Mouse (Mus musculus) embryonic facial prominence, embryonic 13.5 days (tissue): Measurements from ENCODE around the gene Aldh18a1. TPM values are rescaled to one million over a fixed set of nuclear protein-coding genes. Genes with fewer than 3 reads are reported as not detected.
"Not testable (repeated sequence)": the region's sequence is repeated elsewhere in the genome, so short reads cannot be mapped to it uniquely, and the experiment has no call there.

Experiments
- ATAC-seq: fragments of 200-750 bp; cut with Nextera tagmentation; 2 replicates; pipeline ENCODE4 v1.8.0; 2017; ENCODE audit warnings: low read depth; ENCODE audit not compliant: insufficient number of reproducible peaks, insufficient read depth, low FRiP score, low TSS enrichment
- H3K27ac ChIP-seq: fragments of 300-500 bp; sonication (generic); 2 replicates; pipeline ENCODE4 v1.5.1; 2015; ENCODE audit warnings: moderate library complexity, mild to moderate bottlenecking, inconsistent platforms
- H3K27me3 ChIP-seq: fragments of 300-500 bp; sonication (generic); 2 replicates; pipeline ENCODE4 v1.6.1; 2015; ENCODE audit warnings: mild to moderate bottlenecking, inconsistent platforms
- H3K36me3 ChIP-seq: fragments of 300-500 bp; sonication (generic); 2 replicates; pipeline ENCODE4 v1.6.1; 2015; ENCODE audit warnings: mild to moderate bottlenecking, inconsistent platforms
- H3K4me1 ChIP-seq: fragments of 300-500 bp; sonication (generic); 2 replicates; pipeline ENCODE4 v1.6.1; 2015; ENCODE audit warnings: inconsistent platforms
- H3K4me2 ChIP-seq: fragments of 300-500 bp; sonication (generic); 2 replicates; pipeline ENCODE4 v1.6.1; 2015; ENCODE audit warnings: moderate library complexity, mild to moderate bottlenecking, inconsistent platforms
- H3K4me3 ChIP-seq: fragments of 300-500 bp; sonication (generic); 2 replicates; pipeline ENCODE4 v1.5.1; 2015; ENCODE audit warnings: mild to moderate bottlenecking, inconsistent platforms
- H3K9ac ChIP-seq: fragments of 300-500 bp; sonication (generic); 2 replicates; pipeline ENCODE4 v1.6.1; 2015; ENCODE audit warnings: mild to moderate bottlenecking, inconsistent platforms
- H3K9me3 ChIP-seq: fragments of 300-500 bp; sonication (generic); 2 replicates; pipeline ENCODE4 v1.6.1; 2016; ENCODE audit warnings: inconsistent platforms
- WGBS: fragments of 180-500 bp; shearing (Covaris S2); methylation state at CpG from one replicate; pipeline ENCODE4 v1.1.7; 2015; ENCODE audit warnings: mixed read lengths; 5-methylcytosine and 5-hydroxymethylcytosine counted together
- polyA plus RNA-seq: library from polyadenylated mRNA; unstranded; fragments of >200 nt; fragmentation: Nextera tagmentation; extraction: Ambion mirVana; gene quantifications from 2 replicates; pipeline ENCODE4 v1.2.1, GENCODE M21; 2015

Aldh18a1 gene
- polyA plus RNA-seq, 1 experiment from 2014 or later = 73.4 TPM

DNA sequence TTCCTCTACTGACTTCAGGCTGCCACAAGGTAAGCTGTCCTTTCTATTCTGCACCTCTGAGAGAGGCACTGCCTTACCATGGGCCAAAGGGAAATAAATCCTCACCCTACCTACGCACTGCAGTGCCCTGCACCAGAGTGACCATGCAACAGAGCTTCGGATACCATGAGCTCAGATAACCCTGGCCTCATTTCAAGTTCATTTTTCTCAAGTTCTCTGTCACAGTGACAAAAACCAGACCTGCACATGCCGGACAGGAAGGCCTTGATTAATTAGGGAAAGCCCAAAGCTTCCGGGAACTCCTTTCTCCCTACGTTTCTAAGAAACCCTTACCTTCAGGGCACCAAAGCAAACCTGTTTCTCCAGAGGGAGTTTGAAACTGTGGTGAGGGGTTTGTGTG lies 6.6 kb downstream of the Aldh18a1 start:
- 83% methylated on average over 5 of the region's 5 CpGs for WGBS
- H3K9ac ChIP-seq = no peak overlapping the region
- no peaks in the 10 kb centered on the region for H3K9me3 ChIP-seq
- H3K4me2 ChIP-seq = no peak overlapping the region
- H3K27ac ChIP-seq = no peak overlapping the region
- peaks cover 6% of the 10 kb centered on the region for H3K4me1 ChIP-seq
- no peak for ATAC-seq
- H3K36me3 ChIP-seq = peaks cover 73% of the 10 kb centered on the region
- H3K27me3 ChIP-seq = no peaks in the 10 kb centered on the region
- no peak overlapping the region for H3K4me3 ChIP-seq

DNA sequence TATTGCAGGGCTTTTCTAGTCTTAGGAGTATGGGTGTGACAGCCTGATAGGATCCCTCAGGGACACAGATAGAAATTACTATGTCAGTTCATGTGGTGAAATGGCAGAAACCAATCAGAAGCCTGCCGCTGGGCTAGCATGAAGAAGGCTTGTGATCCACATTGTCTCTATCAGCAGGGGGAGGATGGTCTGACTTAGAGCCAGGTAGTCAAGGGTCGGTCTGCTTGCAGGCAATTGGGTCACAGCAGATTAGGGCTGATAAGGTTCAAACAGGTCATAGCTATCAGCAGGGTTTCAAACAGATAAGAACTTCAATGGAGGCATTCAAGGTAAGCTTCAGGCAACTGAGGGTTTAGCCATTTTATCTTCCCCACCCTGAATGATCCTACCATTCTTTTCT lies 7.4 kb downstream of the Aldh18a1 start:
- H3K27me3 ChIP-seq = no peaks in the 10 kb centered on the region
- no peak overlapping the region for H3K9ac ChIP-seq
- H3K27ac ChIP-seq = no peak overlapping the region
- H3K4me2 ChIP-seq = no peak overlapping the region
- no peak overlapping the region for H3K4me3 ChIP-seq
- no peaks in the 10 kb centered on the region for H3K4me1 ChIP-seq
- H3K9me3 ChIP-seq = no peaks in the 10 kb centered on the region
- WGBS = 90% methylated on average over 2 of the region's 2 CpGs
- peaks cover 80% of the 10 kb centered on the region for H3K36me3 ChIP-seq
- ATAC-seq = no peak

DNA sequence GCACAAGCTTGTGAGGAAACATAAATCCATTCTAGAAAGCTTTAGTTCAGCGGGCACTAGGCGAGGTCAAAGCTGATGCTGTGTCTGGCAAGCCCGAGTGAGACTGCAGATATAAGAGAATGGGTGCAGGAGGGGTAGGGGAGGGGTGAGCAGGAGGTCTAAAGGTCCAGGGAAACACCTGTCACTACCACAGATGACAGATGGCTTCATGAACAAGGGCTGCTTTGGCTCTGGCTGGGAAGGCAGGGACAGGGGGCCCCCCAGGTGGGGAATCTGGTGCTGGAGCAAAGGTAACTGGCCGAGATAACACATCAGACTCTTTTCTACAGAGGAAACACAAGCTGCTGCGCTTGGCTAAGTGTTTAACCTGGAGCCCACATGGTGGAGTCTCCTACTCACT lies 12.8 kb downstream of the Aldh18a1 start:
- Histone ChIP-seq H3K36me3 (peaks cover 98% of the 10 kb centered on the region), H3K4me2 (no peak overlapping the region), H3K9me3 (peaks cover 6% of the 10 kb centered on the region), H3K27me3 (no peaks in the 10 kb centered on the region), H3K27ac (no peak overlapping the region), H3K4me3 (no peak overlapping the region), H3K9ac (no peak overlapping the region), H3K4me1 (no peaks in the 10 kb centered on the region)
- ATAC-seq = no peak
- 86% methylated on average over 5 of the region's 5 CpGs for WGBS

DNA sequence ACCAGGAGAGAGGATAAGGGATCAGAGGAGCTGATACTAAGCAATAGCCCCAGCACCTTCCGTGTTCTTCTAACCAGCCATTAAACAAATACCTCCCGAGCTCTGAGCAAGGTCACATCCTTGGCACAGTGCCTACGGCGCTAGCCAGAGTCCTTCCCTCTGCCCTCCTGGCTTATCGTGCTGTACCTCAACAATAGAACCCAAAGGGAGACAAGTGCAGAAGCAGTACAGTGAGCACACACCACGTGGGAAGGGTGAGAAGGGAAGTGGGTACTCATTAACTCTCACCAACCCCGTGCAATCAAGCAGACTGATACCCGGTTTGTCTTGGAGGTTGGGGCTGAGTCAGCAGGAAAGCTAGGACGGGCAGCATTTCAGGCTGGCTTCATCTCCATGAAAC lies 17.5 kb downstream of the Aldh18a1 start:
- 93% methylated on average over 9 of the region's 9 CpGs for WGBS
- H3K36me3 ChIP-seq = peaks cover 99% of the 10 kb centered on the region

DNA sequence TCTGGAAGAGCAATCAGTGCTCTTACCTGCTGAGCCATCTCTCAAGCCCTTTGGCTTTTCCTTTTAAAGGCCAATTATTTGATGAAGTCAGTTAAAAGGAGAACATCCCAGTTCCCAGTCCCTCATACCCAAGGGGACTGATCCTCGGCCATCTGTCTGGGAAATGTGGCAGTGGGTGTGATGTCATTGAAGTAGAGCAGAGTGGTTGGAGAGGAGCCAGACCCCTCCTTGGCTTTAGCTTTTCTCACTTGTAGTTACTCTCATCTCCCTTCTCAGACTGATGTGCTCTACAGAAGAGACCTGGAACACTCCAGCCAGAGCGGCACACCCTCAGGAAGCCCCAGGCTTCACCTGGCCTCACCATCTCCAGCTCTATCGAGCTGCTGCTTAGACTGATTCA lies 20.6 kb downstream of the Aldh18a1 start:
- Histone ChIP-seq H3K36me3 (peaks cover 98% of the 10 kb centered on the region), H3K27ac (no peak overlapping the region), H3K4me3 (no peak overlapping the region), H3K9me3 (peaks cover 13% of the 10 kb centered on the region), H3K9ac (no peak overlapping the region), H3K27me3 (no peaks in the 10 kb centered on the region), H3K4me2 (no peak overlapping the region), H3K4me1 (no peaks in the 10 kb centered on the region)
- WGBS = 88% methylated on average over 3 of the region's 3 CpGs
- ATAC-seq = no peak

More for the DNA sequence above, 17.5 kb downstream of the Aldh18a1 start:
- no peak overlapping the region for H3K9ac ChIP-seq
- H3K27me3 ChIP-seq = no peaks in the 10 kb centered on the region
- peaks cover 13% of the 10 kb centered on the region for H3K9me3 ChIP-seq
- no peak for ATAC-seq
- no peaks in the 10 kb centered on the region for H3K4me1 ChIP-seq
- H3K27ac ChIP-seq = no peak overlapping the region
- no peak overlapping the region for H3K4me3 ChIP-seq
- H3K4me2 ChIP-seq = no peak overlapping the region

DNA sequence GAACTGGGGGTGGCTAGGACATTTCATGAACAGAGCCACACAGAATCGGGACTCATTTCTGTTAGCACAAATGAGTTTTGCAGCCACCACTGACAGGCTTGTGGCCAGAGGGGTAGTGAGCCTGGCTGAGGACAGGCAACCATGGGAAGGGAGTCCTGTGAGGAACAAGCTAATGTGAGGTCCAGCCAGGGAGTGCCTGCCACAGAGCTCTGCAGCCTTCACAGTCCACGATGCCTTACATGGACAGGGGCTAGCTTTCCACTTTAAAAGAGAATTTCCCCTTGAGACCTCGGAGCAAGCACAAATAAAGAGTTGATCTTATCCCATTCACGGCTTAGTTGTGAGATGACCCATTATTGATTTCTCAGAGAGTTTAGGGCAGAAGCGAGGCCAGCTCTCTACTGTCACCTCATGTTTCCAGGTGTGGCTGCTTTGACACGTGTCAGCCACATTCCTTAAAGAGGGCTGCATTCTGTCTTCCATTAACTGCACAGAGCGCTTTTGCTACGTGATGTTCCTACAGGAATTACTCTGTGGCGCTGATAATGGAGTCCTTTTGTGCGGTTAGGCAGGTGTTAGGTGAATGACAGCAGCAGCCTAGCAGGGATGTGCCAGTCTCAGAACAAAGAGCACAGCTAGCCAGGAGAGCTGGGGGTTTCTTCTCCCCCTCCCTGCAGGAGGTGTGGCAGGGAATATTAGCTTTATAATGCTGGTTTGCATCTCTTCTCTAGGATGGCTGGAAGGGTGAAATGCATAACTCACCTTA lies 24.2 kb downstream of the Aldh18a1 start:
- Histone ChIP-seq H3K27me3 (no peaks in the 10 kb centered on the region), H3K27ac (no peak overlapping the region), H3K4me2 (no peak overlapping the region), H3K9ac (no peak overlapping the region), H3K4me1 (no peaks in the 10 kb centered on the region), H3K36me3 (peaks cover 73% of the 10 kb centered on the region), H3K4me3 (no peak overlapping the region), H3K9me3 (no peaks in the 10 kb centered on the region)
- no peak for ATAC-seq
- WGBS = 85% methylated on average over 10 of the region's 10 CpGs

DNA sequence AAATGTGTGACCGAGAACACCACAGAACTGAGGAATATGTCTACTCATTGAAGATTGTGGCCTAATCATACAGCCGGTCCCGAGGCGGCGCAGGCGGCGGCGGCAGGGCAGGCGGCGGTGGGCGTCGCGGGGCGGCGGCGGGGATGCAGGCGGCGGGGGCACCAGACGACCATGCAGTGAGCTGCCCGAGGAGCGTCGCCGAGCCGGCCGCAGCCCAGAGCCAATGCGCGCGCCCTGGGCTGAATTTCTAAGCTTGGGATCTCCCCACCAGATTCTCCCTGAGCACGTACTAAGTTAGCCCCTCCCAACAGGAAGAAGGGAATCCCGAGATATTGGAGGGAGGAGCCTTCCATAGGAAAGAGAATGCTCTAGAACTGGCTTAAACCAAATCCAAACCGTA lies 26.7 kb downstream of the Aldh18a1 start:
- H3K4me3 ChIP-seq, H3K27ac ChIP-seq, H3K27me3 ChIP-seq, H3K9ac ChIP-seq, H3K4me2 ChIP-seq, H3K4me1 ChIP-seq, ATAC-seq, H3K9me3 ChIP-seq: not testable (repeated sequence)
- peaks cover 68% of the 10 kb centered on the region for H3K36me3 ChIP-seq
- whole genome bisulfite sequencing = 60% methylated on average over 14 of the region's 31 CpGs

DNA sequence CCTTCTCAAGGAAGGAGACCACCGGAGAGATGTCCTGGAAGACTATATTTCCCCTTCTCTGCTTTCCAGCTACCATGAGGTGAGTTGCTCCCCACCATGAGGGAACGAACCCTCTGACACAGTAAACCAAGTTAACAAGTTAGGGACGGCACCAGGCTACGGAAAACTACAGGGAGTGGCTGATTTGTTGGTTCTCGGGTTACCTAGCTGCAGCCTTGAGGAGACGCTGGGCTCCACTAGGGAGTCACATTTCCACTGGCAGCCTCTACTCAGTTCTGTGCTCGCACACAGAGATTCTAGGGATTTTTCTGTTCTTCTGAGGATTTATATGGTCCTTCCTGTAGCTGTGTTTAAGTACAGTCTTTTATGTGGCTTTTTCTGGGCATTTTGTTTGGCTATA lies 32.2 kb downstream of the Aldh18a1 start:
- no peak overlapping the region for H3K4me2 ChIP-seq
- H3K27me3 ChIP-seq = no peaks in the 10 kb centered on the region
- no peaks in the 10 kb centered on the region; the same call in 1 of the 2 replicates for H3K4me1 ChIP-seq
- 41% methylated on average over 7 of the region's 7 CpGs for WGBS
- no peak overlapping the region for H3K27ac ChIP-seq
- ATAC-seq = no peak
- no peaks in the 10 kb centered on the region for H3K9me3 ChIP-seq
- no peak overlapping the region for H3K4me3 ChIP-seq
- peaks cover 70% of the 10 kb centered on the region for H3K36me3 ChIP-seq
- no peak overlapping the region for H3K9ac ChIP-seq

DNA sequence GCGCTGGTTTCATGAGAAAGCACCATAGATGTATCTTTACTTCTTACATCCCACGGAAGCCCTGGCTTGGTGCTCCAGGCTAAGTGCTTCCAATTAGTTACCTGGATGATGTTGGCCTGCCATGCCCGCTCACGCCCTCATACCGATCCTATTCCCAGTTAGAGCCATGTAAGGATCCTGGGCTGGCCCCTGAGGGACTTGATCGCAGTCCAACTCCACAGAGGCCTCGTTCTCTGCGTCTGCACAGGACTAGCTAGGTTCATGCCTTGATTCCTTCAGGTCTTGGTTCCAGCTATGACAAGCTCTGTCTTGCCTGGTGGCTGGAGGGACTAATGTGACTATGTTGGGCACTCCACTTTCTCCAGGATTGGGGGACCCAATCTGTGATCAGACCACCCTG lies 33.1 kb downstream of the Aldh18a1 start:
- H3K4me3 ChIP-seq = no peak overlapping the region
- WGBS = 90% methylated on average over 8 of the region's 8 CpGs
- ATAC-seq = no peak
- H3K4me2 ChIP-seq = no peak overlapping the region
- H3K27me3 ChIP-seq = no peaks in the 10 kb centered on the region
- no peaks in the 10 kb centered on the region; the same call in 1 of the 2 replicates for H3K4me1 ChIP-seq
- H3K27ac ChIP-seq = no peak overlapping the region
- H3K9me3 ChIP-seq = no peaks in the 10 kb centered on the region
- H3K36me3 ChIP-seq = peaks cover 78% of the 10 kb centered on the region
- no peak overlapping the region for H3K9ac ChIP-seq

DNA sequence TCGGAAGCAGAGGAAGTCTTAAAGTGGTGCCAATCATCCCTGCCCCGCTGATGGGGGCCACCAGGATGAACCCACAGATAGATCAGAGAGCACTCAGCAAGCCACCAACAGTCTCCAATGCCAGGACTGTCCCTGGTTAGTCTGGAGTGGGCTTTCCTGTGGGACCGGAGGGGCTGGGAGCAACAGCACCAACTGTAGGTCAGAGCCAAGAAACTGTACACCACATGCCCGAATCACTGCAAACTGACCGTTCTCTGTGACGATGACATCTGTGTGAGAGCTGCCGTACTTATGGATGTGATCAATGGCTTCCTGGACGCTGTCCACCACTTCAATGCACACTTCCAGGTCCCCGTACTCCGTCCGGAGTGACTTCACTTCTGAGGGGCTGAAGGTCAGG lies 33.9 kb downstream of the Aldh18a1 start:
- Histone ChIP-seq H3K9ac (no peak overlapping the region), H3K36me3 (peaks cover 78% of the 10 kb centered on the region), H3K9me3 (no peaks in the 10 kb centered on the region), H3K27me3 (no peaks in the 10 kb centered on the region), H3K4me1 (peaks cover 3% of the 10 kb centered on the region), H3K27ac (no peak overlapping the region), H3K4me2 (no peak overlapping the region), H3K4me3 (no peak overlapping the region)
- 91% methylated on average over 11 of the region's 11 CpGs for WGBS
- no peak for ATAC-seq

DNA sequence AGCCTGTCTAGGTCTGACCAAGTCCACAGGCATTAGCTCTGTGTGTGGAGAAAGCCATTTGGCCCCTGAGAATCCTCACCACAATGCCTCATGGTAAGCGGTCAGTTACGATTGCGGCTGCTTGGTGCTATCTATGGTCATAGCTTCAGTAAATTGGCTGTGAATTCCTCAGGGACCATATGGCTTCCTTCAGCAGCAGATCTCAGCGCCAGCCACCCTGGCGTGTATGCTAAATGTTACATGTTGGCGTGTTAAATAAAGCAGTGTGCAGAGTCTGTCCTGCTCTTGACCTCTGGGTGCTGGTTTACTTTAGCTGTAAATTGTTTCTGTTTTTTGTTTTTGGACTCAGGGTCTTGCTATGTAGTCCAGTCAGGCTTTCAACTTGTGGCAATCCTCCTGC lies 34.4 kb downstream of the Aldh18a1 start:
- ATAC-seq = no peak
- no peak overlapping the region for H3K4me2 ChIP-seq
- no peak overlapping the region for H3K27ac ChIP-seq
- 94% methylated on average over 6 of the region's 6 CpGs for WGBS
- no peak overlapping the region for H3K9ac ChIP-seq
- peaks cover 8% of the 10 kb centered on the region for H3K4me1 ChIP-seq
- no peaks in the 10 kb centered on the region for H3K9me3 ChIP-seq
- H3K4me3 ChIP-seq = no peak overlapping the region
- no peaks in the 10 kb centered on the region for H3K27me3 ChIP-seq
- H3K36me3 ChIP-seq = peaks cover 78% of the 10 kb centered on the region

DNA sequence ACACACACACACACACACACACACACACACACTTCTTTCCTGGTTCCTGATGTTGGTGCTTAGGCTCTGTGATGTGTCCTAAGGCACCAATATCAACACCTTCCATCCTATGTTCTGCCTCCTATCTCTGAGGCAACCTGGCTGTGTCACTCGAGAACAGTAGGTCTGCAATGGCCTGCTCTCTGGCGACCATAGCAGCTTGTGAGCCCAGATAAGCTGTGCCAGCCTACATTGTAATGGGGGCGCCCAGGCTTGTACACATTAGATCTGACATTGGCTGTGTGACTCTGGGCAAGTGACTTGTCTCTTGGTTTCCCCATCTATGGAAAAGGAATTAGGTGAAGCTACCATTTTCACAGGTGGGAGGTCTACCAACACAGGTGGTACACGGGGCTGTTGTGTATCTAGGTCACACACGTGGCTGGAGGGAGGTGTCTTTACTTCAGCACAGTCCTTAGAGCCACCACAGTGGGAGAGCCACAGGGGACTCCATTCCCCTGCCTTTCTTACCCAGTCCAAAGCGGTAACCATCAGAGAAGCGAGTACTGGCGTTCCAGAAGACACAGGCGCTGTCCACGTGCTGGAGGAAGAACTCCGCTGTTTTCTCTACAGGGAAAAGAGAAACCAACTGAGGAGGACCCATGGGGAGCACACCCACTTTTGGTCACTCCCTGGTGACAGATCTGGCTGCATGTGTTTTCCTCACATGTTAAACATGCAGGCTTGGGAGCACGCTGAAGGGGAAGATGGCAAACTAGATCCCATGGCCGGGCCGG lies 35.1 kb downstream of the Aldh18a1 start:
- peaks cover 75% of the 10 kb centered on the region for H3K36me3 ChIP-seq
- WGBS = 92% methylated on average over 14 of the region's 14 CpGs

More for the DNA sequence above, 35.1 kb downstream of the Aldh18a1 start:
- Histone ChIP-seq H3K9me3 (no peaks in the 10 kb centered on the region), H3K4me2 (no peak overlapping the region), H3K4me3 (no peak overlapping the region), H3K27me3 (no peaks in the 10 kb centered on the region), H3K27ac (no peak overlapping the region), H3K4me1 (peaks cover 15% of the 10 kb centered on the region), H3K9ac (no peak overlapping the region)
- no peak for ATAC-seq
